In genomic region chr1:144517878-144518426, GRCm38 (mm10) we compare ENCODE assay signal across 19 mouse cellular contexts. TPM values are rescaled to one million over a fixed set of nuclear protein-coding genes. Genes with fewer than 3 reads are reported as not detected.
DNase-seq lines count a peak whose midpoint lies in the region; TF ChIP-seq lines count a peak whose summit lies in the region.
"Had no signal": no experiment of that assay in that cellular context is flagged by ENCODE, and none has a peak within 500 bp of the region (broad histone marks: within the 10 kb centered on the region; RNA-seq: fewer than 3 reads in every experiment).

No protein-coding gene starts in this region.

- H3K4me3 ChIP-seq in layer of hippocampus, adult 2 months = no peak overlapping the region
- H3K4me3 ChIP-seq: embryonic facial prominence, embryonic 12.5 days; forebrain, embryonic 13.5 days had no signal

- H3K27ac ChIP-seq in layer of hippocampus, adult 2 months = no peak overlapping the region
- H3K27ac ChIP-seq: embryonic facial prominence, embryonic 12.5 days; forebrain, embryonic 13.5 days had no signal

- no peak for TF ChIP-seq POLR2A in brain, embryonic 14.5 days (IDR thresholded peaks at IDR 0.05; ENCODE audit: borderline replicate concordance, extremely low read depth, insufficient read depth, insufficient read length, poor library complexity, severe bottlenecking)

- DNase-seq in kidney, postnatal 14 days = peak; percentile 1
- no peak for DNase-seq in kidney, postnatal 36 days
- DNase-seq in brain, embryonic 14.5 days (ENCODE audit: low read depth) = peak; percentile 52
- DNase-seq in layer of hippocampus, adult 2 months (ENCODE audit: low spot score in 2 of 2) = peak; percentile 16 to 18
- peak; percentile 1 for DNase-seq in lung, postnatal 14 days
- no peak for DNase-seq in gastrocnemius, postnatal 14 days
- no peak for DNase-seq in MN1 (ENCODE audit: low spot score)
- no peak for DNase-seq in thymus, postnatal 14 days
- DNase-seq: cerebellum, adult 9-10 months; heart, adult 18-20 months; heart, postnatal 36 days; liver had no signal

- no peak for TF ChIP-seq CTCF in brain, embryonic 14.5 days (IDR thresholded peaks at IDR 0.05; ENCODE audit: borderline replicate concordance, extremely low read depth, insufficient read depth, insufficient read length)
- TF ChIP-seq CTCF in layer of hippocampus, adult 2 months (conservative IDR thresholded peaks at IDR 0.05) = no peak

- intact Hi-C loops in gastrocnemius, postnatal 14 days (cut with DNase I; ENCODE audit: low total_unique reads) = no loop called here

RNA-seq across cellular contexts. Expression of gene Rgs21, which starts 49.5 kb away (rescaled TPM):
- polyA plus RNA-seq in brain, embryonic 14.5 days (2012; rRNA removed) = not detected in 2 replicates
- total RNA-seq in layer of hippocampus, adult 2 months (2021) = not detected
- not detected for total RNA-seq in gastrocnemius, postnatal 14 days (2021)
- total RNA-seq: heart, adult 18-20 months; heart, postnatal 36 days; layer of hippocampus, postnatal 25 days had no signal
- polyA plus RNA-seq: embryonic facial prominence, embryonic 12.5 days; forebrain, embryonic 13.5 days; intestine, embryonic 14.5 days; Patski; small intestine, adult 2 months; testis, adult 2 months had no signal

Comparison
In these comparisons a context has a peak if more than half of its experiments do, and no peak if none do; other contexts are left out.
1. DNase-seq: peak in kidney, postnatal 14 days (single experiment), brain, embryonic 14.5 days (single experiment), layer of hippocampus, adult 2 months (2 of 2) and lung, postnatal 14 days (single experiment); none in kidney, postnatal 36 days (0 of 2), gastrocnemius, postnatal 14 days (single experiment), MN1 (single experiment) and thymus, postnatal 14 days (single experiment).